Mouse (Mus musculus): ENCODE measurements around the gene BC049730. TPM values are rescaled to one million over a fixed set of nuclear protein-coding genes. Genes with fewer than 3 reads are reported as not detected.
A peak's percentile ranks its signal among the peaks of the same experiment; 100 is the strongest.

BC049730 gene
- polyA plus RNA-seq, 1 experiment from 2014 or later: not detected

DNA sequence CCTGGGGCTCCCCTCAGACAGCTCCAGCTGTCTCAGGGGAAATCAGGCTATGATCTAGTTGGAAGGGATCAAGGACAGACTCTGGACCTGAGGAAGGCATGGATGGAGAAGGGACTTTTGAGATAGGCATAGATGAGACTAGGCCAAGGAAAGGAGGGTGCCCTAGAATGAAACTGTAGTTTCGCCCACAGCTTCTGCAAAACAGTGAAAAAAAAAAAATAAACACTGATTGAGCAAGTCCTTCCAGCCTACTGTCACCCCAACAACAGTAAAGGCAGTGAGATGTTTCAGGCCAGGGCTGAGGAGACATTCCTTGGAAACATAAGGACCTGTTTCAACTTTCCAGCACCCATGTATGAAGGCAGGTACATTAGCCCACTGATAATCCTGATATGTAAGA, 49.5 kb downstream of the BC049730 start:
- WGBS (ENCODE audit: insufficient replicate concordance): 15% methylated on average over 1 of the region's 1 CpGs
- DNase-seq (no peak), ATAC-seq (no peak)
- TF ChIP-seq EP300 (IDR thresholded peaks at IDR 0.05; ENCODE audit: low read depth) (no peak), CTCF (IDR thresholded peaks at IDR 0.05; ENCODE audit: low read depth) (no peak)
- Histone ChIP-seq H3K9me3 (ENCODE audit: low read length) (no peaks in the 10 kb centered on the region), H3K27ac (ENCODE audit: low read depth) (no peak overlapping the region), H3K27me3 (ENCODE audit: insufficient read depth, low read length) (no peaks in the 10 kb centered on the region), H3K9ac (replicated peaks) (no peak overlapping the region), H3K36me3 (replicated peaks; ENCODE audit: insufficient read depth, low read length) (no peaks in the 10 kb centered on the region), H3K4me2 (ENCODE audit: low read depth, low read length) (peak overlapping the region; percentile 45), H3K4me1 (ENCODE audit: insufficient read depth) (no peaks in the 10 kb centered on the region), H3K4me3 (ENCODE audit: low read depth, low read length) (peak overlapping the region; percentile 26)

DNA sequence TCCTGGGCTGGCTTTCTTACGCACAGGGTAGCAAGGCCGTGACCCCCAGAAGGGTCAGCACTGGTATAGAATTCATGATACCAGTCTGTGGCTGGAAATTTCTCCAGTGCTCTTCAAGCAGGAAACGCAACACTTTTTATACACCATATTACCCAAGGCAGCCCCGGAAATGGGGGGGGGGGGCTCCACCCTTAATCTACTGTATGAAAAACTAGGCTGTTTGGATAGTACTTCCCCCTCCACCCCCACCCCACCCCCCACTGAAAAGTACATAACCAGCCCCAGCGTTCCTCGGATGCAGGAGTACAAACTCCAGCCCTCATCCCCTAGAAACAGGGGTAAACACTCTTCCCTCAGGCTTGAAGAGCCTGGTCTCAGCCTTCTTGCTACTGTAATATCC, 51.2 kb downstream of the BC049730 start, which contains the start of gene Cd177:
Cd177 (minus strand) TSS at position 101 of the 400 bp plus-strand sequence.
- TF ChIP-seq EP300 (IDR thresholded peaks at IDR 0.05; ENCODE audit: low read depth) (no peak), CTCF (IDR thresholded peaks at IDR 0.05; ENCODE audit: low read depth) (no peak)
- H3K4me3 ChIP-seq (ENCODE audit: low read depth, low read length): peak within 1 kb of the TSS; percentile 26
- H3K36me3 ChIP-seq (replicated peaks; ENCODE audit: insufficient read depth, low read length): no peaks in the 10 kb centered on the region
- H3K4me1 ChIP-seq (ENCODE audit: insufficient read depth): no peaks in the 10 kb centered on the region
- WGBS (ENCODE audit: insufficient replicate concordance): 54% methylated on average over 6 of the region's 6 CpGs
- no peaks in the 10 kb centered on the region for H3K27me3 ChIP-seq (ENCODE audit: insufficient read depth, low read length)
- 0 out of 2 replicates have a peak within 1 kb of the TSS, but pooled peaks have one; percentile 38 for H3K9ac ChIP-seq (replicated peaks)
- H3K9me3 ChIP-seq (ENCODE audit: low read length): no peaks in the 10 kb centered on the region
- 0 out of 2 replicates have a peak within 1 kb of the TSS, but pooled peaks have one; percentile 22 for H3K27ac ChIP-seq (ENCODE audit: low read depth)
- H3K4me2 ChIP-seq (ENCODE audit: low read depth, low read length): peak within 1 kb of the TSS; percentile 9; the same call in 1 of the 2 replicates
- DNase-seq: no peak
- ATAC-seq: no peak

DNA sequence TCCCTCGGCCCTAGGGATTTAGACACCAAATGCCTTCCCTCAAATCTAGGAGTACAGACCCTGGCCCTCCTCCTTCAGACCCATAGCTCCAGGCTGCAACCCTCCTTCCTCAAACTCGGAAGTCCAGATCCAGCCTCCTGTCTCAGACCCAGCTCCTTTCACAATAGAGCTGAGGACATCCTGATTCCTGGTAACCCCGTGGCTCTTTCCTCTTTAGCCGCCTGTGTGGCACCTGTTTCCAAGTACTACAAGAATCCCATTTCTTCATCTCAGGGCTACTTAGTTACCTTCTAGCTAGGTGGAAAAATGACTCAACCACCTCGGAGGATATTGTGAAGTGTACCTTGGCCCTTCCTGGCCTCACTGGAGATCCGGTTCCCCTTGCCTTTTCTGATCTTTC, 52.1 kb downstream of the BC049730 start:
- H3K4me1 ChIP-seq (ENCODE audit: insufficient read depth): no peaks in the 10 kb centered on the region
- H3K4me2 ChIP-seq (ENCODE audit: low read depth, low read length): 0 out of 2 replicates have a peak overlapping the region, but pooled peaks have one; percentile 6
- H3K9me3 ChIP-seq (ENCODE audit: low read length): no peaks in the 10 kb centered on the region
- no peak for ATAC-seq
- 44% methylated on average over 6 of the region's 6 CpGs for WGBS (ENCODE audit: insufficient replicate concordance)
- no peaks in the 10 kb centered on the region for H3K36me3 ChIP-seq (replicated peaks; ENCODE audit: insufficient read depth, low read length)
- H3K4me3 ChIP-seq (ENCODE audit: low read depth, low read length): no peak overlapping the region
- no peak for DNase-seq
- H3K9ac ChIP-seq (replicated peaks): no peak overlapping the region
- H3K27me3 ChIP-seq (ENCODE audit: insufficient read depth, low read length): no peaks in the 10 kb centered on the region
- TF ChIP-seq EP300 (IDR thresholded peaks at IDR 0.05; ENCODE audit: low read depth) (no peak), CTCF (IDR thresholded peaks at IDR 0.05; ENCODE audit: low read depth) (no peak)
- no peak overlapping the region for H3K27ac ChIP-seq (ENCODE audit: low read depth)

DNA sequence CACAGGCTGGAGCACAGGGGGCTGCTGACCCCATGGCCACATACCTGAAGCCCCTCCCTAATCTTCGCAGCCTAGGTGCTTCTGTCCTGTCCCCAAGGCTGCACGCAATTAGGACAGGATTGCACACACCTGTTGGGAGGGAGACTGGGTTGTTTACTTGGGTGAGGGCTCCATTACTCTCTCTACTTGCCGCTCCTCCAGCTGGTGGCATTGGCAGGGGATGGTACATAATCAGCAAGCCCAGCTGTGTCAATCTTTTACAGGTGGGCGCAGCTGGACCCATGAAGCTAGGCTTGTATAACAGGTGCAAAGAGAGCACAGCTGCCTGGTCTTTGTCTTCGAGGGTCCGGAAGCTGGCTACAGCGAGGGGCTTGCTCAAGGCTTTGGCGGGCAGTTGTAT, 53.5 kb downstream of the BC049730 start:
- TF ChIP-seq EP300 (IDR thresholded peaks at IDR 0.05; ENCODE audit: low read depth) (no peak), CTCF (IDR thresholded peaks at IDR 0.05; ENCODE audit: low read depth) (no peak)
- no peaks in the 10 kb centered on the region for H3K9me3 ChIP-seq (ENCODE audit: low read length)
- no peak for DNase-seq
- no peaks in the 10 kb centered on the region for H3K27me3 ChIP-seq (ENCODE audit: insufficient read depth, low read length)
- H3K27ac ChIP-seq (ENCODE audit: low read depth): no peak overlapping the region
- no peak overlapping the region for H3K4me2 ChIP-seq (ENCODE audit: low read depth, low read length)
- WGBS (ENCODE audit: insufficient replicate concordance): 80% methylated on average over 8 of the region's 8 CpGs
- no peaks in the 10 kb centered on the region for H3K4me1 ChIP-seq (ENCODE audit: insufficient read depth)
- H3K36me3 ChIP-seq (replicated peaks; ENCODE audit: insufficient read depth, low read length): no peaks in the 10 kb centered on the region
- no peak overlapping the region for H3K9ac ChIP-seq (replicated peaks)
- no peak overlapping the region for H3K4me3 ChIP-seq (ENCODE audit: low read depth, low read length)
- ATAC-seq: no peak

Other genes with a start within 250 kb of the BC049730 start
- 9.3 and 10.8 TPM in 2 replicates for gene Plaur, start 246.8 kb upstream of the BC049730 start, polyA plus RNA-seq (2015; fragmentation: Nextera tagmentation; extraction: Ambion mirVana)
- gene Cadm4, start 227.2 kb upstream of the BC049730 start, polyA plus RNA-seq (2015; fragmentation: Nextera tagmentation; extraction: Ambion mirVana): 0.17 and 0.46 TPM in 2 replicates
- gene Zfp428, start 202.2 kb upstream of the BC049730 start, polyA plus RNA-seq (2015; fragmentation: Nextera tagmentation; extraction: Ambion mirVana): 3.3 and 4.1 TPM in 2 replicates
- gene AC161166.1, start 196.8 kb upstream of the BC049730 start, polyA plus RNA-seq (2015; fragmentation: Nextera tagmentation; extraction: Ambion mirVana): not detected in 2 replicates
- gene Irgq, start 178.6 kb upstream of the BC049730 start, polyA plus RNA-seq (2015; fragmentation: Nextera tagmentation; extraction: Ambion mirVana): 1.3 and 1.6 TPM in 2 replicates
- gene Pinlyp, start 163.1 kb upstream of the BC049730 start, polyA plus RNA-seq (2015; fragmentation: Nextera tagmentation; extraction: Ambion mirVana): 0.13 TPM in 1 of 2 replicates, not detected in the other
- gene Xrcc1, start 163.0 kb upstream of the BC049730 start, polyA plus RNA-seq (2015; fragmentation: Nextera tagmentation; extraction: Ambion mirVana): 17.9 and 18.0 TPM in 2 replicates
- 39.7 and 40.9 TPM in 2 replicates for gene Ethe1, start 121.7 kb upstream of the BC049730 start, polyA plus RNA-seq (2015; fragmentation: Nextera tagmentation; extraction: Ambion mirVana)
- 0.13 and 0.15 TPM in 2 replicates for gene Zfp575, start 121.6 kb upstream of the BC049730 start, polyA plus RNA-seq (2015; fragmentation: Nextera tagmentation; extraction: Ambion mirVana)
- 0.12 and 0.25 TPM in 2 replicates for gene Phldb3, start 98.5 kb upstream of the BC049730 start, polyA plus RNA-seq (2015; fragmentation: Nextera tagmentation; extraction: Ambion mirVana)
- gene Lypd3, start 72.7 kb upstream of the BC049730 start, polyA plus RNA-seq (2015; fragmentation: Nextera tagmentation; extraction: Ambion mirVana): not detected in 2 replicates
- not detected in 2 replicates for gene Tex101, start 32.6 kb upstream of the BC049730 start, polyA plus RNA-seq (2015; fragmentation: Nextera tagmentation; extraction: Ambion mirVana)
- not detected in 2 replicates for gene Gm4763, start 17.7 kb downstream of the BC049730 start, polyA plus RNA-seq (2015; fragmentation: Nextera tagmentation; extraction: Ambion mirVana)
- gene Cd177, start 51.1 kb downstream of the BC049730 start, polyA plus RNA-seq (2015; fragmentation: Nextera tagmentation; extraction: Ambion mirVana): 18.9 and 20.5 TPM in 2 replicates
- 5.0 and 5.3 TPM in 2 replicates for gene Ceacam10, start 68.0 kb downstream of the BC049730 start, polyA plus RNA-seq (2015; fragmentation: Nextera tagmentation; extraction: Ambion mirVana)
- gene Gm9844, start 153.0 kb downstream of the BC049730 start, polyA plus RNA-seq (2015; fragmentation: Nextera tagmentation; extraction: Ambion mirVana): 1.6 and 2.7 TPM in 2 replicates
- not detected in 2 replicates for gene Lypd4, start 160.7 kb downstream of the BC049730 start, polyA plus RNA-seq (2015; fragmentation: Nextera tagmentation; extraction: Ambion mirVana)
- not detected in 2 replicates for gene Dmrtc2, start 160.8 kb downstream of the BC049730 start, polyA plus RNA-seq (2015; fragmentation: Nextera tagmentation; extraction: Ambion mirVana)
- 1,140 and 1,164 TPM in 2 replicates for gene Rps19, start 175.1 kb downstream of the BC049730 start, polyA plus RNA-seq (2015; fragmentation: Nextera tagmentation; extraction: Ambion mirVana)
- 32.0 and 34.0 TPM in 2 replicates for gene Cd79a, start 188.1 kb downstream of the BC049730 start, polyA plus RNA-seq (2015; fragmentation: Nextera tagmentation; extraction: Ambion mirVana)
- gene Arhgef1, start 193.7 kb downstream of the BC049730 start, polyA plus RNA-seq (2015; fragmentation: Nextera tagmentation; extraction: Ambion mirVana): 30.2 and 30.4 TPM in 2 replicates
- gene Gm4881, start 235.3 kb downstream of the BC049730 start, polyA plus RNA-seq (2015; fragmentation: Nextera tagmentation; extraction: Ambion mirVana): not detected in 2 replicates